Mouse (Mus musculus): ENCODE measurements around the gene 4930435E12Rik.
"Not testable (repeated sequence)": the region's sequence is repeated elsewhere in the genome, so short reads cannot be mapped to it uniquely, and the experiment has no call there.

4930435E12Rik gene

GRCm38 (mm10) chr16:38828649-38829048, at the start of gene 4930435E12Rik:
Gene 4930435E12Rik, minus strand, starts transcription at chr16:38828749.
- DNase-seq, result no peak

- DNase-seq, result no peak
Measured at GRCm38 (mm10) chr16:38874481-38874880, 45.9 kb upstream of the 4930435E12Rik start.

- DNase-seq, result no peak
Measured at GRCm38 (mm10) chr16:38873231-38873630, 44.7 kb upstream of the 4930435E12Rik start.

GRCm38 (mm10) chr16:38864358-38864757, 35.8 kb upstream of the 4930435E12Rik start:
- DNase-seq, result no peak

GRCm38 (mm10) chr16:38860548-38860947, 32.0 kb upstream of the 4930435E12Rik start:
- DNase-seq, result no peak

- no peak for DNase-seq
Measured at GRCm38 (mm10) chr16:38858120-38858749, 29.7 kb upstream of the 4930435E12Rik start.

- DNase-seq, result peak; percentile 11 to 47
Measured at GRCm38 (mm10) chr16:38812521-38812920, 16.0 kb downstream of the 4930435E12Rik start.

- no peak for DNase-seq
Measured at GRCm38 (mm10) chr16:38810196-38810595, 18.4 kb downstream of the 4930435E12Rik start.

- not testable (repeated sequence) for DNase-seq
Measured at GRCm38 (mm10) chr16:38807796-38808195, 20.8 kb downstream of the 4930435E12Rik start.

- no peak for DNase-seq
Measured at GRCm38 (mm10) chr16:38800091-38800490, 28.5 kb downstream of the 4930435E12Rik start, which contains the start of gene Upk1b. Gene Upk1b, minus strand, starts transcription at chr16:38800328.

GRCm38 (mm10) chr16:38798957-38799450, 29.5 kb downstream of the 4930435E12Rik start:
- DNase-seq, result no peak

GRCm38 (mm10) chr16:38793120-38793519, 35.4 kb downstream of the 4930435E12Rik start:
- DNase-seq, result no peak

GRCm38 (mm10) chr16:38789966-38790365, 38.6 kb downstream of the 4930435E12Rik start:
- DNase-seq, result no peak

GRCm38 (mm10) chr16:38789016-38789415, 39.5 kb downstream of the 4930435E12Rik start:
- DNase-seq, result no peak

- no peak for DNase-seq
Measured at GRCm38 (mm10) chr16:38785301-38785700, 43.2 kb downstream of the 4930435E12Rik start.

GRCm38 (mm10) chr16:38782524-38783067, 46.0 kb downstream of the 4930435E12Rik start:
- DNase-seq, result no peak

- no peak for DNase-seq
Measured at GRCm38 (mm10) chr16:38781946-38782345, 46.6 kb downstream of the 4930435E12Rik start.

- DNase-seq, result no peak
Measured at GRCm38 (mm10) chr16:38780960-38781572, 47.5 kb downstream of the 4930435E12Rik start.

- no peak for DNase-seq
Measured at GRCm38 (mm10) chr16:38776342-38776741, 52.2 kb downstream of the 4930435E12Rik start.

- no peak for DNase-seq
Measured at GRCm38 (mm10) chr16:38774964-38775746, 53.4 kb downstream of the 4930435E12Rik start.

GRCm38 (mm10) chr16:38772906-38773496, 55.5 kb downstream of the 4930435E12Rik start:
- no peak for DNase-seq

- no peak for DNase-seq
Measured at GRCm38 (mm10) chr16:38771145-38771544, 57.4 kb downstream of the 4930435E12Rik start.

GRCm38 (mm10) chr16:38769529-38769928, 59.0 kb downstream of the 4930435E12Rik start:
- no peak for DNase-seq

Measured in spleen, adult 18-20 months (tissue).